Mouse (Mus musculus) liver, adult 2 months (tissue): ENCODE results near the gene Atraid.

ENCODE experiments used
- CTCF ChIP-seq: fragments of 200-500 bp; IDR thresholded peaks from 2 replicates; pipeline ENCODE4 v1.5.1; 2011; ENCODE audit warnings: low read depth, low read length, control low read depth
- POLR2A ChIP-seq: fragments of 200-500 bp; IDR thresholded peaks from 2 replicates; pipeline ENCODE4 v1.6.1; 2011; ENCODE audit warnings: low read length, control low read depth; ENCODE audit not compliant: insufficient read depth; ENCODE audit errors: extremely low read depth

DNA sequence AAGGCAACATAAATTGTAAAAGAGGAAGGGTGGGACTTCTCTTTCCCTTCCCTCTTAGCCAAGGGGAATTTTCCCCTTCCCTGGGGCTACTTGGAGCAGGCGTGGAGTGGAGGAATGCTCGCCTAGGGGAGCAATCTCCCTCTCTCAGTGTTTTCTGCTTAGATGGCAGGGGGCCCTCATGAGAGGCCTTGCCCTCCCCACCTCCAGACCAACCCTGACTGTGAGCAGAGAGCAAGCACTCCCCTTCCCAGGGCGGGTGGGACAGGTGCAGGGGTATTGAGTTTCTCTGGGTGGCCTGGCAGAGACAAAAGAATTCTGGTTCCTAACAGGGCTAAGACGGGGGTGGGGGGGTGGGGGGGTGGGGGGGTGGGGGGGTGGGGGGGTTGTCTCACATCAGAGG lies 24.9 kb upstream of the Atraid start:
- TF ChIP-seq CTCF (no peak), POLR2A (no peak)
